Mouse (Mus musculus): ENCODE results near the gene Scml4.

Gene Scml4

GRCm38 (mm10) chr10:43001433-43001832 lies 141.3 kb downstream of the Scml4 start:
- DNase-seq, result no peak

DNA sequence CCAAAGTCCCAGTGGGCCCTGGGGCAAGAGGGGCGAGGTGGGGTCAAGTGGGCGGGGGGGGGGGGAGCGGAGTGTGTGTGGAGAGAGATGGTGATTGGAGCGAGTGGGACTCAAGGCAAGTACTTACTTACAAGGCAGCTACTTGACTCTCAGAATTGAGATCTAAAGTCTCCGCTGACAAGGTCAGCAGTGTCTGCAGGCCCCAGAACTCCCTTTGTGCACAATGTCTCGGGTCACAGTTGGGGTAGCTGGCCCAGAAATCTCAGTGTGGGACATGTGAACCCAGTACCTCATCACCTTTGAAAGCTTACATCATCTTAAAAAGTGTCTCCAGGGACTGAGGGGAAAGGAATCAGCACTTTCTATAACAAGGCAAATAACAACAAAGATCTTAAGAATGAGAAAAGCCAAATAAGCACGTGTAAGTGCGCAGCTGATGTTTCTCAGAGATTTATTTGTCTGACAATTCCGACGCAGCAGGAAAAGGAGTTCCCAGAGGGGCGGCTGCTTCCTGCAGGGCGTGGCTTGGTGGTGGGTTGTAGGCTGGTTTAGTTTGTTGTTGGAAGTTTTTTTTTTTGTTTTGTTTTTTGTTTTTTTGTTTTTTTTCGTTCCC lies 142.0 kb downstream of the Scml4 start:
- DNase-seq, result no peak

- no peak for DNase-seq
These were observed 142.7 kb downstream of the Scml4 start for GRCm38 (mm10) chr10:43002721-43003465.

GRCm38 (mm10) chr10:43003466-43003757 lies 143.2 kb downstream of the Scml4 start:
- DNase-seq, result no peak

DNA sequence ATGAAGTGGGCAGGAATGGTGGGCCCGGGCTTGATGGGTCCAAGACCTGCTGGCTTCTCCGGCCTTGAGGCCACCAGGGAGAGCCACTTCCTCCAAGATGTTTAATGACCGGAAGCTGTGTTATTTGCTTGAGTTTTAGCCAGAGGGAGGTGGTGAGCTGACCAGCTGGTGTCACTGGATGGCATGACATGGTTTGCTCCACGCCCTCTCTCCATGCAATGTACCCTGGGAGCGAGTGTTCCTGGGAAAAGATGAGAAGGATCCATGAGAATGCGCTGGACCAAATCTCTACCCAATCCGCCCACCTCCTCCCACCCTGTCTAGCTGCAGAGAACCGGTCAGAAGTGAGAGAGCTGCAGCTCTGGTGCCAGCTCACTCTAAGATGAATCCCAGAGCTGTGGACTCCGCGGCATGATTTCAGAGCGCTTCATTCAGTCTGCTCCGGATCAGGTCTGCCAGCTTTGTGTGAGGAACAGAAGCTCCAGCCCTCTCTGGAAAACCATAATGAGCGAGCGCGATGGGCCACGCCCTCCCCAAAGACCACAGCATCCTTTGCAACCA lies 144.1 kb downstream of the Scml4 start:
- DNase-seq, result no peak

DNA sequence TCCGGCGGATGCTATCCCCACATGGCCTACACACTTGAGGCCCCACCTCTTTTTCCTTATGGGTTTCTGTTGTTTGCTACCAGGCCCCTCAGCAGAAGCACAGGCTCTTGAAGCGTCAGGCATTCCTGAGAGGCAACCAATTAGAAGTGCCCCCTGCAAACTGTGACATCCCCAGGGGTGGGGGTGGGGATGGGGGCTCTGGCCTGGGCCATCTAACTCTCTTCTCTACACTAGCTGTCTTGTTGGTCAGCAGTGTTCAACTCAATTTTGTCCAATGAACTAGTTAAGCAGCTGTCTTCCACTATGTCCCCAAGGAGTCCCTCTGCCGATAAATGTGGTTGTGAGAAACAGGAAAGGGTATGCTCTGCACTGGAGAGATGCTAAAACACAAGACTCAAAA lies 144.9 kb downstream of the Scml4 start:
- DNase-seq, result no peak

- DNase-seq, result no peak
These were observed 145.5 kb downstream of the Scml4 start for GRCm38 (mm10) chr10:43005677-43006076.

GRCm38 (mm10) chr10:43006534-43006933 lies 146.4 kb downstream of the Scml4 start:
- DNase-seq, result no peak

DNA sequence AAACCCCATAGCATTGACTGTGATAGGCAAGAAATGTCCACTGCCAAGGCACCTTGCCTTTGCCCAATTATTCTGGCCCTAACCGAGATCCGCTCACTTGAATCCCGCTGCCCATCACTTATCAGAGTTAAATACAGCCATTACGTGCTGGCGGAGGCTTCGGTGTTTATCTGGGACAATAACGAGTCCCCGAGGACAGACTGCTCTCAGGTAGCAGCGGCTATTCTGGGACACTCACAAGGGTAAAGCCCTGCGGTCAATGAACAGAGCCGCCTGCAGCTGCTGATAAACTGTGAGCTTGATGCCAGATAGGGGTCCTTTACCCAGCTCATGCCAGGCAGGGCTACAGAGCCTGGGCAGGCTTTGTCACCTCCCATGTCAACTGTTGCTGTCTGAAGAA lies 147.9 kb downstream of the Scml4 start:
- DNase-seq, result no peak

All from cerebellum, adult 18-20 months (tissue).